Mouse (Mus musculus) urinary bladder, postnatal 36 days (tissue): Measurements from ENCODE around the gene Cers3.

Experiments used
- DNase-seq, 2 experiments: peaks; one replicate each; pipeline ENCODE4 v3.0.0; 2022; ENCODE audit warnings: low spot score in 2 of 2, mixed read lengths in 1 of 2

The Cers3 gene

DNA sequence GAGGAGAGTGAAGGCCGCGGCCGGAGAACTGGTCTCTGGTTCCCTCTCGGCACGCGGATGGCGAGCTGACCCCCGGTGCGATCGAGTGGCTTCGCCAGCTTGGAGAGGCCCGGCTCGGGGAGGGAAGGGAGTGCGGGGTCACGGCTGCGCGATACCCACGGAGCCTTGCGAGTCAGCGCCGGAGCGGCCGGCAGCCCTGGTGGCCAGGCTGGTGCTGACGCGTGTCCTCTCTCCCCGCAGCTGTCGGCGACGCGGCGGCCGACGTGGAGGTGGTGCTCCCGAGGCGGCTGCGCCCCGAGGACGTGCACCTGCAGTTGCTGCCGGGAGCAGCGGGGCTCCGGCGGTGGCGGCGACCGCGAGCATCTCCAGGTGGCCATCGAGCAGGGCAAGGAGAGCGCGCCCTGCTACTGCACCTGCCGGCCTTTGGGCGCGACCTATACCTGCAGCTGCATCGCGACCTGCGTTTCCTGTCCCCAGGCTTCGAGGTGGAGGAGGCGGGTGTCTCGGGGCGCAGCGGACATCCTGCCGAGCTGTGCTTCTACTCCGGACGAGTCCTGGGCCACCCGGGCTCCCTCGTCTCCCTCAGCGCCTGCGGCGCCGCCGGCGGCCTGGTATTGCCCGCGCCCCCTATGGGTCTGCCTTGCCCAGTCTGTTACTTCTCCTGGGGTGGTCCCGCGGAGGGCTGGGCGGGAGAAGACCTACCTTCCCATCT, 96.9 kb downstream of the Cers3 start:
- peak; percentile 20 to 26 for DNase-seq

DNA sequence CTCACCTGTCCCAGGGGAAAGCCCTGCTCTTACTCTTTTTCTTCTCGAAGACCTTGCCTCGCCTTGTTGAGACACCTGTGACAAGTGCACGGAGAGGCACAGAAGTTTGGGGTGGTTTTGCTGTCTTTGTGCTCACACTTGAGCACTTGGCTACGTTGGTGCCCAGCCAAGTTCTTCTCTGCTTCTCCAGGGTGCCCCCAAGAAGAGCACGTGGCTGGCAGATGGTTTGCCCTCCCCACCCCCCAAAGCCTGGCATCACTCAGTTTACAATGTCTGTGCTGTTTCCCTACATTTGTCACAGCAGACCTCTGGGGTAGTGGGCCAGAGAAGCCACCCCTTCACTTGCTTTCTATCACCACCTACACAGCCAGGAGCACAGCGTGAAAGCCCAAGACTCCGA, 97.9 kb downstream of the Cers3 start:
- DNase-seq = no peak

DNA sequence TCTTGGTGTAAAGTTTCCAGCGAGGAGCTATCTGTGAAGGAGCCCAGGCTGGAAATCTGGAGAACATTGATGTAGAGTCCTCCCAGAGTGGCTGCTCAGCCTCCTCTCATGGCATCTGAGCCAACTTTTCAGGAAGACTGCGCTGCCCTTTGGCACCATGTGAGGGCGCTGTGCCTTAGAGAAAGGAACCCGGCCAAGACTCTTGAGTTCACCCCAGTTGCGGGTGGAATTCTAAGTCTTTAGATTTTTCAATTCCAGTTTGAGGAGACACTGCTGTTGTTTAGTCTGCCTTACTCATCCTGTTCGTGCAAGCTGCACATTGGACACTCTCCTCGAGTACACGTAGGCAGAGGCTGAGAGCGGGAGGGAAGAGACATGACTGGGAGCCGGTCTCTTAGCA, 98.7 kb downstream of the Cers3 start:
- peak; percentile 77 to 78 for DNase-seq

DNA sequence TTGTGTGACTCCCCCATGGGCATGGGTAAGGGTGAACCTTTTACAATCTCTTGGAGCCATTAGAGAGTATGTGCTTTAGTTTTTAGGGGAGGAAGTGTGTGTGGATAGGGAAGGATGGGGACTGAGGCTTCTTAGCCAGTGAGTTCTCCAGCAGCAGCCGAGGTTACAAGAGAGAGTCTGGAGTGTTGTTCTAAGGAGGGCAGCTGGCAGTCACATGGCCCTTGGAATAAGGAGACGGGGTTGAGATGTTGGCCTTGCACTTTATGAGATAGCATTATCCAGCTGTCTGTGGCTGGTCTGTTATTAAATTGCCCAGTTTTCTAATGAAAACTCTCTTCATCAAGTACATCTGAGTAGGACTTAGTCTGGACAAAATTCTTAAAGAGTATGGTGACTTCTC, 100.5 kb downstream of the Cers3 start:
- no peak for DNase-seq

DNA sequence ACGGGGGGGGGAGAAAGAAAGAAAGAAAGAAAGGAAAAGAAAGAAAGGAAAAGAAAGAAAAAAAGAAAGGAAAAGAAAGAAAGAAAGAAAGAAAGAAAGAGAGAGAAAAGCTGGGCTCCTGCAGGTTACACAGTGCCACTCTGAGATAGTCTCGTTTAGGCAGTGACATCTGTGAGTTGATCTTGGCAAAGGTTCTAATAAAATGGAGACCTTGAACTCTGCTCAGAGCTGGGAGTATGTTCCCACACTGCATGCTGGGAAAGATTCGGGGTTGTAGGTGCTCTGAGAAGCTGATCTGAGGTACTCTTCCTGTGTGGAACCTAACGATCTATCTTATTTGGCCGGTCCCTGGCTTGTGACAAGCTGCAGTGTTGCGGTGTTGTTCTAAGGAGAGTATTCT, 103.3 kb downstream of the Cers3 start:
- no peak for DNase-seq

DNA sequence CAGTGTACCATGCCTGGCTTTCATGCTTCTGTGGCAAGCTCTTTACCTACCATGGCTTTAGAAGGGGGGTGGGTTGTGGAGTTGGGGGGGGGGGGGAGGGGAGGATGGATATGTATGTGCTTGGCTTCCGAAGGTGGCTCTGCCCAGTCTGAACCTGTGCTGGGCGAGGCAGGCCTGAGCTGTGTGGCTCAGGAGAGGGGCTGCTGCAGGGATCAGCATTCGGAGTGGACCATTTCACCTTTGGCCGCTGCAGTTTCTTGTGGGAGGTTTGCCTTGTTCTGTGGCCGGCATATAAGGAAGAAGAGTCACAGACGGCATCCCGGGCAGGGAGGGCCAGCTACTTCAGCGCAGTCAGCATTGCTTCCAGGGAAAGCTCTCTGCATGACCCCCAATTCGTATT, 104.0 kb downstream of the Cers3 start:
- DNase-seq = no peak

DNA sequence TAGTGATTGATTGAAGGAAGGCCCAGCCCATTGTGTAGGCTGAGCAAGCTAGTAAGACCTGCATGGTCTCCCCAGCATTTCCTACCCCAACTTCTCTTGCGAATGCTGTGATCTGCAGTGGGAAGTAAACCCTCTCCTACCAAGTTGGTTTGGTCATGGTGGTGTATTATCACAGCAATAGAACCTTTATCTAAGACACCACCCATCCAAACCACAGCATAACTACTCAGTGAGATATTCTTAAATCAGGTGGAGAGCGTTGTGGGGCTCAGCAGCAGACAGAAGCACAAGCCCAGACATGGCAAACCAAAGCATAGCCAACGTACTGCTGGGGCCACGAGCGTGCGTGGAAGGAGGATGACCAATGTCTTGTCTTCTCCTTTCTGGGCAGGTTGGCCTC, 106.0 kb downstream of the Cers3 start:
- DNase-seq = no peak

DNA sequence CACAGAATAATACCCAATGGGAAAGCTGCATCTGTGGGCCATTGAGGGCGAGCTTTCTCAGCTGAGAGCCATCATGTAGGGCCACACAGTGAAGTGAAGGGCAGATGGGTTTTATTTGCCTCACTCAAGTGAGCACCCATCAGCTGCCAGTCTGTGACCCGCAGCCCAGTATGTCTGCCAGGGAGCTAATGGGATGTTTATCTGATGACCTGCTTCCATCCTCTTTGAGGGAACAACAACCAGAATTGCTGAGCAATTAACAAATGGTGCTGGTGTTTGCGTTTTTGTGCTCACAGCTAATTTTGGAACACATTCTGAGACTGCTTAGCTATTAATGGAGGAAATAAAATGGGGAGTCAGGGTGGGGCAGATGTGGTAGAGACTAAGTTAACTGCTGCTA, 108.9 kb downstream of the Cers3 start:
- no peak for DNase-seq

DNA sequence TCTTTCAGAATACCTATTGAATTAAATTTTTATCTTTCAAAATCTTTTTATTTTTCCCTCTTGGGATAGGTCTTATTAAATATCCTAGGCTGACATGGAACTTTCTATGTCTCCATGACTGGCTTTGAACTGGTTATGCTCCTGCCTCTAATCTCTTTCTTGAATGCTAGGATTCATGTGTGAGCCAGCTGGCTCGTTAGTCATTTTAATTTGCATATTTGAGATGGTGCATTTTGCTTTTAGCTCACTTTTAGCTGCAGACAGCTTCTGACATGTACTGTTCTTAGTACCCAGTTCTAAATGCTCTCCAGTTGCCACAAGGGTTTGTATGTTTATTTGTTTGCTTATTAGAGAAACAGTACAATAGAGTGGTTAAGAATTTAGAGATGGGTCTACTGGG, 114.3 kb downstream of the Cers3 start:
- DNase-seq = no peak

DNA sequence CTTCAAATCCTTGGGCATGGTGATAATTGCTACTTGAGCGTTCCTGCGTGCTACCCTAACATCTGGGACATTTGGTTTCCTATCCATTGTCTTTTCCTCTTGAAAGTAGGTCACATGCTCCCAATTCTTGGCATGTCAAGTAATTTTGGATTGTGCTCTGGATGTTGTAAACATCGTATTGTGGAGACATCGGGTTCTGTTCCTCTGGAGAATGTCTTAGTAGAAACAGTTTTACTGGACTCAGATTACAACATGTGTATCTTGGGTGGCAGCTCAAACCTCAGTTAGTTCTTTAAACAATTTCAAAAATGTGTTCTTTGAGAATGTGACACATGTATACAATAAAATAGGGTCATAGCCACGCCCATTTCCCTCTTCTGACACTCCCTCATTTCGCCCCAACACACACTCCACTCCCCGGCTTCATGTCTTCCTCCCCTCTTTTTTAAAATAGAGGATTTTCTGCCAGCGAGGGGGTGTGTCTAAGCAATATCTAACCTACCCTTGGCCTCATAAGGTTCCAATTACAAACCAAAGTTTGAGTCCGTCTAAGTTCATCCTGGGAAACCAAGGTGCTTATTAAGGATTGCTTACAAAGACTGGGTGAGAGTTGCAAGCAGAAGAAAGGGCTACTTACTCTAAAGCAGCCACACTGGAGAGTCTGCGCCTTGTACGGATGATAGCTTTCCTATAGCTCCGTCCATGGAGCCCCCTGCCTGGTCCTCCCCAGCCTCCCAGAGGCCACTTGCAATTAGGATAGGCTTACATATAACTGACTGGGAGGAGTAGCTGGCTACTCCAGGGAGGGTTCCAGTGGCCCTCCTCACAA, 115.2 kb downstream of the Cers3 start:
- DNase-seq = no peak

DNA sequence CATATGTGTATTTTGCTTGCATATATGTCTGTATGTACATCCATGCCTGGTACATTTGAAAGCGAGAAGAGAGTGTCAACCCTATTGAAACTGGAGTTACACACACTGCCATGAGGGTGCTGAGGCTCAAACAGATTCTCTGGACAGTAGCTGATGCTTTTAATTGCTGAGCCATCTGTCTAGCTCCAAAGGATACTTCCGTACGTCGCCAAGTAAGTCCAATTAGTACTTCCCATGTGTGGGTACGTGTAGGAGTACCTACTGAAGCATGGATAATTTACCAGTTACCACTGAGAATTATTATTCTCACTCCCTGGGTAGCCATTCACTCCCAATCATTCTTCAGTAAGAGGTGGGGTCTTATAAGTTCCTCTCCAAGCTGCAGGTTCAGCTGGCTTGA, 115.9 kb downstream of the Cers3 start:
- DNase-seq = no peak

DNA sequence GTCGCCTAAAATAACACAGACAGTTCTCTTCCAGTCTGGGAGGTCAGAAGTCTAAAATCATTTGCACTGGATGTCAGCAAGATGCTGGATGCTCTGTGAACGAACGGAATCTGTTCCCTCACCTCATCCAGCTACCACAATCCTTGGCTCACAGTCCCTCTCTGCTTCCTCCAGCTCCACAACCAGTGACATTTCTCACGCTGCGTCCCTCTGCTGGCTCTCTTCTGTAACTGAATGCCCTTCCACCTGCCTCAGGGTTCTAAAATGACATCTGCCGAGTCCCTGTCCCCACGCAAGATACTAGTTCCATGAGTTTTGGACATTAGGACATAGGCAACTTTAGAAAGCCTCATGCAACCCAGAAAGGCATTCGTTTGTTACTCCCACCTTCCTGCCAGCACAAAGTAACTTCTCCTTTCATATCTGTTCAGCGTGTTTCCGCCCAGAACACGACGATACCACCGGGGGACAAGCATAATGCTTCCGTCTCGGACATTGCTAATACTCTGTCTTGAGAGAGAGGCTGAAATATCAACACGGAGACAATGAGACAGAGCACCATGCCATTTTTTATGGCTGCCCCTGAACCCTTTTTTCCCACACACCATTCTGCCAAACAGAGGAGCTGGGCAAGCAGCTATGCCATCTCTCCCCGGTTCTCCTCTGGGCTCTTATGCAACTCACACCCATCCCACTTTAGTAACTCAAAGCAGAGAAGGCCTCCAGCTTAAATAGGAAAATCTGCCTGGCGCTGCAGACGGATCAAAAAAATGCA, 123.8 kb downstream of the Cers3 start:
- no peak for DNase-seq

DNA sequence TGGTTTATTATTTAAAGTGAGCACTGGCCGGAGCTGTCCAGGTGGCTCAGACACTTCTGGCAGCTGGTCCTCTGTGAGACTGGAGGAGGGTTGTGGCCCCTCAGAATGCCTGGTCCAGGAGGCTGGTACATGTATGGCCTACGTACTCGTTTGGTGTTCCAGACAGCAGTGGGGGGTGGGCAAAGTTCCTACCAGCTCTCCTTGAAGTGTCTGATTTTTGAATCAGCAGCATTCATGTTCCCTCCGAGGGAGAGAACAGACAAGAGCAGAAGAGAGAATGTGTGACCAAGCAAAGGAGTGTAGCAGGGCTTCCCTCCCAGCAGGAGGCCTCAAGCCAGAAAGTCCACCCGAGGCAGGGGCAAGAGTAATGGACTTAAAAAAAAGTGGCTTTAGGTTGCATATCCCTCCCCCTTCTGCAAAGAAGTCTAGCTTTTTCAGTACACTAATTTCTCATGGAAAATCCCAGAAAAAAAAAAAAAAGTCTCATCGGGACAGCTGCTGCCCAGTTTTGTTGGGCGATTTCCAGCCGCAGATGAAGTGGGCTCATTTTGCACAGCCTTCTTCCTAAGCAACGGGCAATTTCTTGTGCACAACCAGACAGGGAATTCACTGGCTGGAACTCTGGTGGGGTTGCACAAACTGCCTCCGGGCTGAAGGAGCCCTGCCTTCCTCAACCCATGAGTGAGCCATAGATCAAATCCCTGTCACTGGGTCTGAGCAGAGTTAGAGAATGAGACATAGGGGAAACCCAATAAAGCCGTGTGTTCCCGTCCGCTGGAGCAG, 124.6 kb downstream of the Cers3 start:
- no peak for DNase-seq

DNA sequence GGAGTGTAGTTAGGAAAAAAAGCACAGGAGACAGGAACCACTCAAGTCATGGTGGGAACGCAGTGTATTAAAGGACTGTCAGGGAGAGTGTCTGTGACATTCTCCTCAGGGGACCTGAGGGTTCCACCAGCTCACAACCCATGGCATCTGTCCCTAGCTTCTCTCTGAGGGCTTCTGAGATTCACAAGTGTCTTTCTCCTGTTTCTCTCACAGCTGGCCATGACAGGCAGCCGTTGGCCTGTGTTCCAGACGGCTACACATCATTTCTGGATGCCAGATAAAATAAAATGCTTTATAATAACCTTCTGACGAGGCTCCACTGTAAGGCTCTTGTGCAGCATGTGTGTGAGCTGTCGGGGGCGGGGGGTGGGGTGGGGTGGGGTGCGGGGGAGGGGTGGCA, 128.2 kb downstream of the Cers3 start:
- no peak for DNase-seq

DNA sequence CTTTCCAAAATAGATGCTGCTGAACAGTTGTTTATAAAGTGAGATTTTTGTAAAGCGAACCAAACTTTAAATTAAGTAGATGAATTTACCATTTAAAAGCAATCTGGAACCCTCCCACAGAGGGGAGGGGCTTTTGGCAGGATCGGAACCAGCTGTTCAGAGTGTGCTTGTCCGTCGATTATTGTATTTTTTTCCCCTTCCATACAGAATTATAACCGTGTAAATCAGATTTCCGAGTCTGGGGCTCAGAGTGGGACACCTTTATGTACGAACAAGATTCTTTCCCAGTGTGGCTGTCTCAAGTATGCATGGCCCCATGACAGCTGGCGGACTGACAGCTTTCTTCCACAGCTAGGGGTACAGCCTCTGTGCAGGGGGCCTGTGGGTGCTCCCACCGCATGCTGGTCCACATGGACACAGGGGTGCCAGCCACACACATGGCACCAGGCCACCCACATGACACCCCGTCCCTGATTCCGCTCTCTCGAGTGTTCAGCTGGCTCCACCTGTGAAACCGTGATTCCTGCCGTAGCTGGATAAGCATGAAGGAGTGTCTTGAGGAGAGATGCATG, 128.7 kb downstream of the Cers3 start:
- DNase-seq = no peak

DNA sequence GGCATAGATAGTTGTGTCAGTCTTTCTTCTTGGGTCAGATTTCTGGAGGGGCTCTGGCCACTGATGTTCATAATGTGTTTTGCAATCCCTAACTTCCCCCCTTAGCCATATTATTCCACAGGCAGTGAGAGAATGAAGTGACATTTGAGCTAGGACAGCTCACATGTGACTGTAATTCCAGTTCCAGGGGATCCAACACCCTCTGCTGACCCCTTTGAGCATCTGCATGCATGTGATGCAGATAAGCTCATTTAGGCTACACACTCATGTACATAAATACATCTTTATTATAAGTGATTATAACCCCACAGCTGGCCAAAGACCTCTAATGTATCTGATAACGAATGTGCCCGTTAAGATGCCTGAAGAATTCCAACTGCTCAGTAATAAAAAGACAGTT, 129.9 kb downstream of the Cers3 start:
- no peak for DNase-seq
